Mouse (Mus musculus) cerebellum, adult 2 months (tissue): ENCODE results near the gene 9930021J03Rik. TPM values are rescaled to one million over a fixed set of nuclear protein-coding genes. Genes with fewer than 3 reads are reported as not detected.

Experiments used
- DNase-seq, 2 experiments: peaks; one replicate each; pipeline ENCODE4 v3.0.0; 2021
- H3K27ac ChIP-seq: fragments of 200-500 bp; 2 replicates; pipeline ENCODE4 v1.5.1; 2012; ENCODE audit warnings: low read length, control low read depth, inconsistent platforms; ENCODE audit not compliant: insufficient read depth
- H3K27me3 ChIP-seq: fragments of 200-500 bp; 2 replicates; pipeline ENCODE4 v1.6.1; 2012; ENCODE audit warnings: inconsistent platforms, mild to moderate bottlenecking, low read length, moderate library complexity; ENCODE audit not compliant: control insufficient read depth, insufficient read depth
- H3K4me1 ChIP-seq: fragments of 200-500 bp; 2 replicates; pipeline ENCODE4 v1.6.1; 2011; ENCODE audit warnings: low read length; ENCODE audit not compliant: control insufficient read depth, insufficient read depth
- H3K4me3 ChIP-seq: fragments of 200-500 bp; replicated peaks from 2 replicates; pipeline ENCODE3; 2011; ENCODE audit warnings: mild to moderate bottlenecking, low read depth, low read length, control low read depth; ENCODE audit not compliant: insufficient read depth
- CTCF ChIP-seq: fragments of 200-500 bp; IDR thresholded peaks from 2 replicates; pipeline ENCODE4 v1.5.1; 2011; ENCODE audit warnings: low read depth, mild to moderate bottlenecking, control low read depth, low read length, moderate library complexity, borderline replicate concordance; ENCODE audit not compliant: insufficient read depth
- POLR2A ChIP-seq: fragments of 200-500 bp; IDR thresholded peaks from 2 replicates; pipeline ENCODE4 v1.6.1; 2011; ENCODE audit warnings: low read length, control low read depth, borderline replicate concordance; ENCODE audit not compliant: insufficient read depth
- WGBS: fragments of 180-500 bp; shearing (Covaris S2); methylation state at CpG from one replicate; pipeline ENCODE4 v1.1.7; 2018; 5-methylcytosine and 5-hydroxymethylcytosine counted together
- polyA plus RNA-seq: library from polyadenylated mRNA; depleted of rRNA; stranded (reverse); fragments of >200 nt; gene quantifications from 2 replicates; pipeline ENCODE4 v1.2.3, GENCODE M21; 2012

The 9930021J03Rik gene
- polyA plus RNA-seq, 1 experiment, result 25.6 TPM

GRCm38 (mm10) chr19:29718476-29718875, 87.3 kb downstream of the 9930021J03Rik start:
- no peak for DNase-seq
- Histone ChIP-seq H3K27me3 (no peaks in the 10 kb centered on the region), H3K4me3 (no peak overlapping the region), H3K27ac (no peak overlapping the region), H3K4me1 (no peaks in the 10 kb centered on the region)
- TF ChIP-seq CTCF, result no peak
- no peak for TF ChIP-seq POLR2A
- WGBS, result 98% methylated on average over 3 of the region's 3 CpGs

DNA sequence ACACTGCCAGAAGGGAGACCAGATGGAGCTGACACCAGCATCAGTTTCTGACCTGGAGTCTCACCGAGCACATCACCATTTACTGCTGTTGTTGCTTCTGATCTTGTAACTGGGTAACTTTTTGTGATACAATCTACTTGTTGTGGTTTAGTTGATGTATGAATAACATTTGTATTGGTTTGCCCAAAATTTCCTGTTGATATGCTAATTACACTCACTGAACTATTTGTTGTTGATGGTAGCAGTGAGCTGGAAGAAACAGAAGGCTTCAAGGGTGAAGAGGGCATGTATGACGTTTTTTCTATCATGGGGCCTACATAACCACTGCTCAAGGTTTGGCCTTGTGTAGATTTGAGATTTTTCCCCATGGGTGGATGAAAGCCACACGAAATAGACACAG, 87.9 kb downstream of the 9930021J03Rik start:
- H3K4me1 ChIP-seq, result no peaks in the 10 kb centered on the region
- H3K27me3 ChIP-seq, result no peaks in the 10 kb centered on the region
- DNase-seq, result no peak
- no peak overlapping the region for H3K27ac ChIP-seq
- WGBS, result 79% methylated on average over 3 of the region's 3 CpGs
- H3K4me3 ChIP-seq, result no peak overlapping the region
- no peak for TF ChIP-seq CTCF
- TF ChIP-seq POLR2A, result no peak

GRCm38 (mm10) chr19:29713451-29713850, 92.3 kb downstream of the 9930021J03Rik start:
- no peak for TF ChIP-seq POLR2A
- TF ChIP-seq CTCF, result no peak
- DNase-seq, result no peak
- H3K27me3 ChIP-seq, result no peaks in the 10 kb centered on the region
- H3K27ac ChIP-seq, result no peak overlapping the region
- WGBS, result 75% methylated on average over 4 of the region's 4 CpGs
- H3K4me3 ChIP-seq, result no peak overlapping the region
- H3K4me1 ChIP-seq, result no peaks in the 10 kb centered on the region

GRCm38 (mm10) chr19:29709461-29709860, 96.3 kb downstream of the 9930021J03Rik start:
- no peak overlapping the region for H3K27ac ChIP-seq
- DNase-seq, result no peak
- no peaks in the 10 kb centered on the region for H3K27me3 ChIP-seq
- WGBS, result 76% methylated on average over 3 of the region's 3 CpGs
- H3K4me1 ChIP-seq, result no peaks in the 10 kb centered on the region
- H3K4me3 ChIP-seq, result no peak overlapping the region
- TF ChIP-seq POLR2A (no peak), CTCF (no peak)

DNA sequence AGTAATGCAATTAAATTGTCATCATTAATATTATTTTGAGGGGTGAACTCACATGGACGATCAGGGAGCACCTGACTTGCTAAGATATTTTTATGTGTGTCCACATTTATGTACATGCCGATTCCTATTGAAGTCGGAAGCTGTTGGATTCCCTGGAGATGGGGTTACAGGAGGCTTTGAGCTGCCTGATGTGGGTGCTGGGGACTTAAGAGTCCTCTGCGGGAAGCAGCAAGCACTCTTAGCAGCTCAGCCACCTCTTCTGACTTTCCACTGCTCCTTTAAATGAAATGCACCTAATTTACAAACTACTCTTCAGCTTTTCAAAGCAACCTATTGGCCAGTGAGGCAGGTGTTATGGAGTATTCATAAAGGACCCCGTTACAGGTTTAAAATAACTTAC, 97.3 kb downstream of the 9930021J03Rik start:
- H3K27me3 ChIP-seq, result no peaks in the 10 kb centered on the region
- WGBS, result 70% methylated on average over 5 of the region's 5 CpGs
- DNase-seq, result no peak
- no peak for TF ChIP-seq CTCF
- TF ChIP-seq POLR2A, result no peak
- no peaks in the 10 kb centered on the region for H3K4me1 ChIP-seq
- no peak overlapping the region for H3K27ac ChIP-seq
- H3K4me3 ChIP-seq, result no peak overlapping the region

GRCm38 (mm10) chr19:29708003-29708402, 97.8 kb downstream of the 9930021J03Rik start:
- DNase-seq, result no peak
- 61% methylated on average over 14 of the region's 14 CpGs for WGBS
- no peaks in the 10 kb centered on the region for H3K27me3 ChIP-seq
- TF ChIP-seq CTCF (no peak), POLR2A (no peak)
- H3K4me1 ChIP-seq, result no peaks in the 10 kb centered on the region
- H3K4me3 ChIP-seq, result no peak overlapping the region
- H3K27ac ChIP-seq, result no peak overlapping the region

DNA sequence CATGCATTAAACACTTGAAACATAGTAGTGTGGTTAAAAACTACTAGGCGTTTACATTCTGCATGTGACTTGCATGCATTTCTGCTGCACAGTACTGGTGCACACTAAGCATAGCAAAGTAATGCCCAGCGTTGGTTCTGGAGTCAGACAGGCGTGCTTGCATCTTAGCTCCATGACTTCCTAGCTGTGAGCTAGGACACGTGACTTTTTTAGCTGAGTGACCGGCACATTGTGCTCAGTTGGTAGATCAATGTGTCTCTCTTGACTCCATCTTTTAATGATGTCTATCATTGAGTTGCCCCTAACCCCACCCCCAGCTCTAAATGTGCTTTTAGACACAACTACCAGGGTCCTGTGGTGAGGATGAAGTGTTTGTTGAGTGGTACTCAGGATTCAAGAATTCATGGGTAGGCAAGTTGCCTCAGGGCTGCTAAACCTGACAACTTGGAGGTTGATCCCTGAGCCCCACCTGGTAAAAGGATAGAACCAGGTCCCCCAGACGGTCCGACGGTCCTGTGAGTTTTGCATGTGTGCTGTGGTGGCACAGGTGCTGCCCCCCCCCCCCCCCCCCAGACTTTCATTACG, 98.4 kb downstream of the 9930021J03Rik start:
- Histone ChIP-seq H3K27ac (no peak overlapping the region), H3K27me3 (no peaks in the 10 kb centered on the region), H3K4me1 (no peaks in the 10 kb centered on the region), H3K4me3 (no peak overlapping the region)
- DNase-seq, result no peak
- WGBS, result 81% methylated on average over 9 of the region's 9 CpGs
- TF ChIP-seq CTCF (no peak), POLR2A (no peak)

DNA sequence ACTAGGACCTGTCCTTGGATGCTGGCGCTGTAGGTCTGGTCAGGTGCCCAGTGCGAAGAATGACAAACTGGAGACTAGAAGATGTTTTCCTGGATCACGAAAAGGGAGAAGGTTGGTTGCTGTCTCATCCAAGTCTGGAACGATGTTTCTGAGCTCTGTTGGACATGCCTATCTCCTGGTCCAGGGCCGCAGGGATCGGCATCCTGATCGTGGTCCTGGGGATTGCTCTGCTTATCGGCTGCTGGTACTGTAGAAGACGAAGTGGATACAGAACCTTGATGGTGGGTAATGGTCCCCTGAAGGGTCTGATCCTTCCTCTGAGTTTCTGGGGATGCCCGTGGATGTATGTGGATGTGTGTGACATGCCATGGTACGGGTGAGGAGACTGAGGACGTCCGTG, 101.4 kb downstream of the 9930021J03Rik start:
- Histone ChIP-seq H3K27me3 (no peaks in the 10 kb centered on the region), H3K4me1 (no peaks in the 10 kb centered on the region), H3K4me3 (no peak overlapping the region), H3K27ac (no peak overlapping the region)
- DNase-seq, result no peak
- TF ChIP-seq CTCF (no peak), POLR2A (no peak)
- WGBS, result 94% methylated on average over 13 of the region's 13 CpGs
